Mouse (Mus musculus): ENCODE results near the gene Gins2. TPM values are rescaled to one million over a fixed set of nuclear protein-coding genes. Genes with fewer than 3 reads are reported as not detected.

Gene Gins2
- 20.6 and 22.0 TPM in 2 replicates for polyA plus RNA-seq (2015; fragmentation: Nextera tagmentation; extraction: Ambion mirVana)

GRCm38 (mm10) chr8:120588908-120589771 lies at the start of gene Gins2:
Gene Gins2, minus strand, starts transcription at chr8:120589304.
- ATAC-seq, result peak; percentile 99
- H3K9ac ChIP-seq (ENCODE audit: low read depth, low read length), result peak within 1 kb of the TSS; percentile 66
- peaks cover 8% of the 10 kb centered on the region for H3K4me1 ChIP-seq (ENCODE audit: control insufficient read depth, insufficient read depth, low read depth, low read length)
- no peak within 1 kb of the TSS for H3K27ac ChIP-seq (ENCODE audit: low read depth, low read length)
- no peaks in the 10 kb centered on the region for H3K36me3 ChIP-seq (ENCODE audit: control insufficient read depth, insufficient read depth, low read length)
- H3K4me3 ChIP-seq (ENCODE audit: low read length), result peak within 1 kb of the TSS; percentile 62
- no peaks in the 10 kb centered on the region for H3K27me3 ChIP-seq (replicated peaks; ENCODE audit: control insufficient read depth, insufficient read depth, low read length)
- H3K4me2 ChIP-seq (ENCODE audit: low read length), result peak within 1 kb of the TSS; percentile 98
- under 1% methylated on average over 67 of the region's 67 CpGs for WGBS
- H3K9me3 ChIP-seq (ENCODE audit: control insufficient read depth, low read length), result no peaks in the 10 kb centered on the region

GRCm38 (mm10) chr8:120634329-120634839 lies 45.3 kb upstream of the Gins2 start:
- Histone ChIP-seq H3K4me1 (ENCODE audit: control insufficient read depth, insufficient read depth, low read depth, low read length) (peaks cover 10% of the 10 kb centered on the region), H3K9ac (ENCODE audit: low read depth, low read length) (peak overlapping the region; percentile 83), H3K9me3 (ENCODE audit: control insufficient read depth, low read length) (no peaks in the 10 kb centered on the region), H3K27me3 (replicated peaks; ENCODE audit: control insufficient read depth, insufficient read depth, low read length) (peaks cover 6% of the 10 kb centered on the region), H3K4me3 (ENCODE audit: low read length) (peak overlapping the region; percentile 71), H3K27ac (ENCODE audit: low read depth, low read length) (peak overlapping the region; percentile 12; the same call in 1 of the 2 replicates), H3K36me3 (ENCODE audit: control insufficient read depth, insufficient read depth, low read length) (no peaks in the 10 kb centered on the region), H3K4me2 (ENCODE audit: low read length) (peak overlapping the region; percentile 98)
- peak; percentile 50 for ATAC-seq
- WGBS, result 1% methylated on average over 20 of the region's 42 CpGs

GRCm38 (mm10) chr8:120633665-120634271 lies 44.7 kb upstream of the Gins2 start:
- Histone ChIP-seq H3K36me3 (ENCODE audit: control insufficient read depth, insufficient read depth, low read length) (no peaks in the 10 kb centered on the region), H3K9me3 (ENCODE audit: control insufficient read depth, low read length) (no peaks in the 10 kb centered on the region), H3K4me2 (ENCODE audit: low read length) (peak overlapping the region; percentile 98), H3K27ac (ENCODE audit: low read depth, low read length) (peak overlapping the region; percentile 12; the same call in 1 of the 2 replicates), H3K27me3 (replicated peaks; ENCODE audit: control insufficient read depth, insufficient read depth, low read length) (peaks cover 6% of the 10 kb centered on the region), H3K4me3 (ENCODE audit: low read length) (peak overlapping the region; percentile 71), H3K4me1 (ENCODE audit: control insufficient read depth, insufficient read depth, low read depth, low read length) (peaks cover 10% of the 10 kb centered on the region), H3K9ac (ENCODE audit: low read depth, low read length) (peak overlapping the region; percentile 83)
- peak; percentile 28 for ATAC-seq
- 1% methylated on average over 44 of the region's 44 CpGs for WGBS

GRCm38 (mm10) chr8:120632969-120633664 lies 44.0 kb upstream of the Gins2 start:
- no peak for ATAC-seq
- Histone ChIP-seq H3K4me3 (ENCODE audit: low read length) (peak overlapping the region; percentile 71), H3K36me3 (ENCODE audit: control insufficient read depth, insufficient read depth, low read length) (no peaks in the 10 kb centered on the region), H3K9ac (ENCODE audit: low read depth, low read length) (peak overlapping the region; percentile 83), H3K27ac (ENCODE audit: low read depth, low read length) (no peak overlapping the region), H3K4me1 (ENCODE audit: control insufficient read depth, insufficient read depth, low read depth, low read length) (peaks cover 10% of the 10 kb centered on the region), H3K4me2 (ENCODE audit: low read length) (peak overlapping the region; percentile 98), H3K27me3 (replicated peaks; ENCODE audit: control insufficient read depth, insufficient read depth, low read length) (peaks cover 6% of the 10 kb centered on the region), H3K9me3 (ENCODE audit: control insufficient read depth, low read length) (no peaks in the 10 kb centered on the region)
- 24% methylated on average over 17 of the region's 17 CpGs for WGBS

GRCm38 (mm10) chr8:120631441-120632375 lies 42.6 kb upstream of the Gins2 start:
- Histone ChIP-seq H3K27ac (ENCODE audit: low read depth, low read length) (no peak overlapping the region), H3K36me3 (ENCODE audit: control insufficient read depth, insufficient read depth, low read length) (no peaks in the 10 kb centered on the region), H3K9ac (ENCODE audit: low read depth, low read length) (no peak overlapping the region), H3K4me2 (ENCODE audit: low read length) (no peak overlapping the region), H3K4me3 (ENCODE audit: low read length) (no peak overlapping the region), H3K4me1 (ENCODE audit: control insufficient read depth, insufficient read depth, low read depth, low read length) (peaks cover 10% of the 10 kb centered on the region), H3K9me3 (ENCODE audit: control insufficient read depth, low read length) (no peaks in the 10 kb centered on the region), H3K27me3 (replicated peaks; ENCODE audit: control insufficient read depth, insufficient read depth, low read length) (peaks cover 6% of the 10 kb centered on the region)
- 79% methylated on average over 21 of the region's 21 CpGs for WGBS
- no peak for ATAC-seq

GRCm38 (mm10) chr8:120630848-120631247 lies 41.7 kb upstream of the Gins2 start:
- WGBS, result 61% methylated on average over 6 of the region's 6 CpGs
- Histone ChIP-seq H3K9ac (ENCODE audit: low read depth, low read length) (no peak overlapping the region), H3K36me3 (ENCODE audit: control insufficient read depth, insufficient read depth, low read length) (no peaks in the 10 kb centered on the region), H3K4me1 (ENCODE audit: control insufficient read depth, insufficient read depth, low read depth, low read length) (peaks cover 10% of the 10 kb centered on the region), H3K27ac (ENCODE audit: low read depth, low read length) (no peak overlapping the region), H3K4me3 (ENCODE audit: low read length) (no peak overlapping the region), H3K27me3 (replicated peaks; ENCODE audit: control insufficient read depth, insufficient read depth, low read length) (peaks cover 2% of the 10 kb centered on the region), H3K4me2 (ENCODE audit: low read length) (no peak overlapping the region), H3K9me3 (ENCODE audit: control insufficient read depth, low read length) (no peaks in the 10 kb centered on the region)
- ATAC-seq, result no peak

- H3K9ac ChIP-seq (ENCODE audit: low read depth, low read length), result no peak overlapping the region
- H3K4me1 ChIP-seq (ENCODE audit: control insufficient read depth, insufficient read depth, low read depth, low read length), result peaks cover 10% of the 10 kb centered on the region
- H3K27ac ChIP-seq (ENCODE audit: low read depth, low read length), result no peak overlapping the region
- no peaks in the 10 kb centered on the region; the same call in none of the 2 replicates for H3K27me3 ChIP-seq (replicated peaks; ENCODE audit: control insufficient read depth, insufficient read depth, low read length)
- no peak for ATAC-seq
- WGBS, result 41% methylated on average over 5 of the region's 5 CpGs
- no peak overlapping the region for H3K4me2 ChIP-seq (ENCODE audit: low read length)
- no peaks in the 10 kb centered on the region for H3K9me3 ChIP-seq (ENCODE audit: control insufficient read depth, low read length)
- no peak overlapping the region for H3K4me3 ChIP-seq (ENCODE audit: low read length)
- H3K36me3 ChIP-seq (ENCODE audit: control insufficient read depth, insufficient read depth, low read length), result no peaks in the 10 kb centered on the region
Observed at GRCm38 (mm10) chr8:120630031-120630430, 40.9 kb upstream of the Gins2 start.

GRCm38 (mm10) chr8:120627298-120627697 lies 38.2 kb upstream of the Gins2 start:
- Histone ChIP-seq H3K4me2 (ENCODE audit: low read length) (no peak overlapping the region), H3K4me3 (ENCODE audit: low read length) (no peak overlapping the region), H3K9me3 (ENCODE audit: control insufficient read depth, low read length) (no peaks in the 10 kb centered on the region), H3K27me3 (replicated peaks; ENCODE audit: control insufficient read depth, insufficient read depth, low read length) (no peaks in the 10 kb centered on the region; the same call in 1 of the 2 replicates), H3K4me1 (ENCODE audit: control insufficient read depth, insufficient read depth, low read depth, low read length) (no peaks in the 10 kb centered on the region; the same call in 1 of the 2 replicates), H3K9ac (ENCODE audit: low read depth, low read length) (no peak overlapping the region), H3K27ac (ENCODE audit: low read depth, low read length) (no peak overlapping the region), H3K36me3 (ENCODE audit: control insufficient read depth, insufficient read depth, low read length) (no peaks in the 10 kb centered on the region)
- peak; percentile 61 for ATAC-seq
- 68% methylated on average over 5 of the region's 5 CpGs for WGBS

All from hindbrain, embryonic 16.5 days (tissue).